Mouse (Mus musculus) heart, postnatal 0 days (tissue): ENCODE measurements around the gene Ptpdc1.

Source experiments
- CTCF ChIP-seq: IDR thresholded peaks from 2 replicates; pipeline ENCODE4 v1.5.1; 2016; ENCODE audit warnings: antibody characterized with exemption, control low read depth, low read depth
- EP300 ChIP-seq: IDR thresholded peaks from 2 replicates; pipeline ENCODE4 v1.6.1; 2016; ENCODE audit warnings: antibody characterized with exemption, low read depth

DNA sequence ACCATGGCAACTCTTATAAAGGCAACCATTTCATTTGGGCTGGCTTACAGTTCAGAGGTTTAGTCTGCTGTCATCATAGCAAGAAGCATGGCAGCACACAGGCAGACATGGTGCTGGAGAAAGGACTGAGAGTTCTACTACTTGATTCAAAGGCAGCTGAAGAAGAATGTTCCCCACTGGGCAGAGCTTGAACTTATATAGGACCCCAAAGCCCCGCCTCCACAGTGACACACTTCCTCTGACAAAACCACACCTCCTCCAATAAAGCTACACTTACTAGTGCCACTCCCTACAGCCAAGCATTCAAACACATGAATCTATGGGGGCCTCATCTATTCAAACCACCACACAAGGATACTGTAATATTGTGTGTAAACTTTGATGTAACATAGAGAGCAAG lies 70.9 kb downstream of the Ptpdc1 start:
- TF ChIP-seq CTCF: no peak
- no peak for TF ChIP-seq EP300
